9 mouse cellular contexts compared by ENCODE assay signal in the genomic region with DNA sequence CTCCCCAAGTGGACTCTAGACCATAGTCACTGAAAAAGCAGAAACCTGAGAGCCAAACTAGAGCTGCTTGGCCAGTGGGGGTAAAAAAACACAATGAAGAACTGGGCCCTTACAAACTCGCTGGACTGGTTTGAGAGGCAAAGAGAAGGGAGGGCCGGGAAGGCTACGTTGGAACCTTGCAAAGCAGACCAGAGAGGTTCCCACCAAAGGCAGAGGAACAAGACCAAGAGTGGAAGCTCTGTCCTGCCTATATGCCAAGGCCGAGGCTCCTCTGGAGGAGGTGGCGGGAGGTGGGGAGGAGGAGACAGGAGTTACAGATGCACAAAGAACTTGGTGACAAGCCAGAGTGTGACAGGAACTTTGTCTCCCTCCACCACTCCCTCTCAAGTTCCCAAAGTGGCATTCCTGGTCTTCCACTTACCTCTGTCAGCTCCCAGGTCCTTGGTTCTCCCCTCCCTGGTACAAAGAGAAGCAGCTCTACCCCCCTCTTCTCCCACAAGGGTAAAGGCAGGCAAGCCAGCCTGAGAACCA. TPM values are rescaled to one million over a fixed set of nuclear protein-coding genes. Genes with fewer than 3 reads are reported as not detected.
DNase-seq lines count a peak whose midpoint lies in the region; ATAC-seq and TF ChIP-seq lines count a peak whose summit lies in the region.
"Had no signal": no experiment of that assay in that cellular context is flagged by ENCODE, and none has a peak within 500 bp of the region (broad histone marks: within the 10 kb centered on the region; RNA-seq: fewer than 3 reads in every experiment).

No protein-coding gene starts in this region.

- peaks cover 59% of the 10 kb centered on the region for H3K27me3 ChIP-seq in heart, embryonic 12.5 days (replicated peaks)
- no peaks in the 10 kb centered on the region for H3K27me3 ChIP-seq in intestine, embryonic 14.5 days (replicated peaks; ENCODE audit: control insufficient read depth, insufficient read depth, low read length)
- no peaks in the 10 kb centered on the region for H3K27me3 ChIP-seq in midbrain, postnatal 0 days (ENCODE audit: insufficient read depth, low read length)

- intact Hi-C loops in left cerebral cortex, postnatal 4 days (cut with DNase I), result no loop called here

- peaks cover 16% of the 10 kb centered on the region for H3K4me1 ChIP-seq in heart, embryonic 12.5 days (replicated peaks)
- H3K4me1 ChIP-seq in intestine, embryonic 14.5 days (replicated peaks; ENCODE audit: control insufficient read depth, insufficient read depth, low read length), result peaks cover 8% of the 10 kb centered on the region
- no peaks in the 10 kb centered on the region; the same call in 1 of the 2 replicates for H3K4me1 ChIP-seq in midbrain, postnatal 0 days (ENCODE audit: insufficient read depth, low read length)

- no peak overlapping the region for H3K4me2 ChIP-seq in heart, embryonic 12.5 days
- peak overlapping the region; percentile 85 for H3K4me2 ChIP-seq in intestine, embryonic 14.5 days (ENCODE audit: low read length)
- peak overlapping the region; percentile 10; the same call in 1 of the 2 replicates for H3K4me2 ChIP-seq in midbrain, postnatal 0 days (ENCODE audit: low read depth, low read length, poor library complexity, severe bottlenecking)

- H3K4me3 ChIP-seq in heart, embryonic 12.5 days, result no peak overlapping the region
- peak overlapping the region; percentile 14; the same call in 1 of the 2 replicates for H3K4me3 ChIP-seq in intestine, embryonic 14.5 days (ENCODE audit: low read depth, low read length)
- no peak overlapping the region for H3K4me3 ChIP-seq in midbrain, postnatal 0 days (ENCODE audit: low read depth, low read length)

- H3K27ac ChIP-seq in heart, embryonic 12.5 days (ENCODE audit: poor library complexity, severe bottlenecking), result no peak overlapping the region
- H3K27ac ChIP-seq in intestine, embryonic 14.5 days (ENCODE audit: low read depth), result peak overlapping the region; percentile 80
- H3K27ac ChIP-seq in midbrain, postnatal 0 days (ENCODE audit: low read depth, low read length), result no peak overlapping the region

- no peak for DNase-seq in heart, postnatal 4 days
- DNase-seq in intestine, embryonic 14.5 days (ENCODE audit: low spot score), result peak; percentile 72
- DNase-seq in kidney, postnatal 4 days, result peak; percentile 15 to 41
- DNase-seq in midbrain, postnatal 0 days (ENCODE audit: low spot score), result no peak
- DNase-seq in frontal cortex, postnatal 36 days (ENCODE audit: low spot score in 2 of 2), result no peak
- no peak for DNase-seq in left cerebral cortex, postnatal 4 days
- DNase-seq: gastrocnemius, postnatal 36 days had no signal

- peak overlapping the region; percentile 11; the same call in 1 of the 2 replicates for H3K9ac ChIP-seq in heart, embryonic 12.5 days
- no peak overlapping the region for H3K9ac ChIP-seq in intestine, embryonic 14.5 days (ENCODE audit: low read length)
- no peak overlapping the region for H3K9ac ChIP-seq in midbrain, postnatal 0 days (replicated peaks; ENCODE audit: low read length, poor library complexity, severe bottlenecking)

- no peaks in the 10 kb centered on the region for H3K9me3 ChIP-seq in heart, embryonic 12.5 days (replicated peaks)
- no peaks in the 10 kb centered on the region for H3K9me3 ChIP-seq in intestine, embryonic 14.5 days (ENCODE audit: control insufficient read depth, low read length)
- H3K9me3 ChIP-seq in midbrain, postnatal 0 days (ENCODE audit: low read length), result no peaks in the 10 kb centered on the region

- TF ChIP-seq CTCF in midbrain, postnatal 0 days (IDR thresholded peaks at IDR 0.05), result no peak

- WGBS in heart, embryonic 12.5 days, result 28% methylated on average over 5 of the region's 5 CpGs
- WGBS in intestine, embryonic 14.5 days, result 40% methylated on average over 5 of the region's 5 CpGs
- 42% methylated on average over 5 of the region's 5 CpGs for WGBS in midbrain, postnatal 0 days

- no peaks in the 10 kb centered on the region for H3K36me3 ChIP-seq in heart, embryonic 12.5 days
- H3K36me3 ChIP-seq in intestine, embryonic 14.5 days (ENCODE audit: control insufficient read depth, insufficient read depth, low read length), result no peaks in the 10 kb centered on the region
- peaks cover under 1% of the 10 kb centered on the region; the same call in 1 of the 2 replicates for H3K36me3 ChIP-seq in midbrain, postnatal 0 days (ENCODE audit: insufficient read depth, low read length)

- no peak for ATAC-seq in heart, embryonic 12.5 days (ENCODE audit: insufficient number of reproducible peaks, low FRiP score)
- ATAC-seq in intestine, embryonic 14.5 days (replicated peaks; ENCODE audit: low FRiP score, low TSS enrichment, low read depth), result no peak
- no peak for ATAC-seq in midbrain, postnatal 0 days (ENCODE audit: low FRiP score)
- ATAC-seq in erythroid progenitor cell, adult 5-6 weeks (replicated peaks; ENCODE audit: low FRiP score, poor library complexity, severe bottlenecking), result no peak

RNA-seq across cellular contexts. Expression of a gene that starts 2.1 kb away (rescaled TPM):
- polyA plus RNA-seq in heart, embryonic 12.5 days (2016; fragmentation: Nextera tagmentation; extraction: Ambion mirVana), result 2.1 and 2.4 TPM in 2 replicates
- total RNA-seq in heart, postnatal 4 days (2021), result under 1 TPM; 0.52 to 0.79 TPM
- polyA plus RNA-seq in intestine, embryonic 14.5 days (2014; fragmentation: Nextera tagmentation; extraction: Ambion mirVana), result 38.9 and 41.9 TPM in 2 replicates
- total RNA-seq in midbrain, postnatal 0 days (2014; rRNA removed), result 11.6 and 13.6 TPM in 2 replicates
- 11.4 and 12.4 TPM in 2 replicates for polyA plus RNA-seq in midbrain, postnatal 0 days (2015; fragmentation: Nextera tagmentation; extraction: Ambion mirVana)
- total RNA-seq in left cerebral cortex, postnatal 4 days (2021), result 10 to 100 TPM; 17.1 to 17.9 TPM
- not detected in 2 replicates for total RNA-seq in erythroid progenitor cell, adult 5-6 weeks (2015; ENCODE audit: low replicate concordance)
- not detected in 2 replicates for total RNA-seq in erythroid progenitor cell, adult 5-6 weeks (2017; ENCODE audit: low replicate concordance)

RNA-seq across cellular contexts. Expression of a gene that starts 53.1 kb away (rescaled TPM):
- 12.3 and 12.8 TPM in 2 replicates for polyA plus RNA-seq in heart, embryonic 12.5 days (2016; fragmentation: Nextera tagmentation; extraction: Ambion mirVana)
- 10 to 100 TPM; 35.1 to 38.6 TPM for total RNA-seq in heart, postnatal 4 days (2021)
- 19.6 and 19.9 TPM in 2 replicates for polyA plus RNA-seq in intestine, embryonic 14.5 days (2014; fragmentation: Nextera tagmentation; extraction: Ambion mirVana)
- total RNA-seq in midbrain, postnatal 0 days (2014; rRNA removed), result 42.5 and 59.9 TPM in 2 replicates
- 17.2 and 17.5 TPM in 2 replicates for polyA plus RNA-seq in midbrain, postnatal 0 days (2015; fragmentation: Nextera tagmentation; extraction: Ambion mirVana)
- 10 to 100 TPM; 97.9 to 99.7 TPM for total RNA-seq in left cerebral cortex, postnatal 4 days (2021)
- total RNA-seq in erythroid progenitor cell, adult 5-6 weeks (2015; ENCODE audit: low replicate concordance), result 24.1 and 54.5 TPM in 2 replicates
- total RNA-seq in erythroid progenitor cell, adult 5-6 weeks (2017; ENCODE audit: low replicate concordance), result 9.2 and 11.6 TPM in 2 replicates

Comparison
In these comparisons a context has a peak if more than half of its experiments do, and no peak if none do; other contexts are left out.
1. DNase-seq: peak in intestine, embryonic 14.5 days (single experiment) and kidney, postnatal 4 days (2 of 2); none in heart, postnatal 4 days (single experiment), midbrain, postnatal 0 days (single experiment), frontal cortex, postnatal 36 days (0 of 2) and left cerebral cortex, postnatal 4 days (single experiment).